Mouse (Mus musculus) liver, postnatal 0 days (tissue): ENCODE results near the gene Gcgr. TPM values are rescaled to one million over a fixed set of nuclear protein-coding genes. Genes with fewer than 3 reads are reported as not detected.
A peak's percentile ranks its signal among the peaks of the same experiment; 100 is the strongest.

Experiments
- ATAC-seq: fragments of 200-750 bp; cut with Nextera tagmentation; 2 replicates; pipeline ENCODE4 v1.8.0; 2017; ENCODE audit warnings: mild to moderate bottlenecking, moderate library complexity
- DNase-seq: peaks from one replicate; pipeline ENCODE4 v3.0.0-alpha.2; 2016
- H3K27ac ChIP-seq: fragments of 300-500 bp; sonication (generic); 2 replicates; pipeline ENCODE4 v1.5.1; 2014; ENCODE audit warnings: antibody characterized with exemption, moderate library complexity, mild to moderate bottlenecking, low read depth
- H3K27me3 ChIP-seq: fragments of 300-500 bp; sonication (generic); 2 replicates; pipeline ENCODE4 v1.6.1; 2014; ENCODE audit warnings: low read length, control low read depth, mixed read lengths; ENCODE audit not compliant: insufficient read depth
- H3K36me3 ChIP-seq: fragments of 300-500 bp; sonication (generic); replicated peaks from 2 replicates; pipeline ENCODE4 v1.6.1; 2014; ENCODE audit warnings: mild to moderate bottlenecking, control low read depth, low read length, moderate library complexity, mixed read lengths; ENCODE audit not compliant: insufficient read depth
- H3K4me1 ChIP-seq: fragments of 300-500 bp; sonication (generic); 2 replicates; pipeline ENCODE4 v1.6.1; 2014; ENCODE audit warnings: antibody characterized with exemption, mild to moderate bottlenecking, control low read depth; ENCODE audit not compliant: insufficient read depth
- H3K4me2 ChIP-seq: fragments of 300-500 bp; sonication (generic); 2 replicates; pipeline ENCODE4 v1.6.1; 2014; ENCODE audit warnings: low read depth, mild to moderate bottlenecking, low read length, moderate library complexity, mixed read lengths
- H3K4me3 ChIP-seq: fragments of 300-500 bp; sonication (generic); 2 replicates; pipeline ENCODE4 v1.5.1; 2014; ENCODE audit warnings: low read depth, low read length
- H3K9ac ChIP-seq: fragments of 300-500 bp; sonication (generic); replicated peaks from 2 replicates; pipeline ENCODE4 v1.6.1; 2014; ENCODE audit warnings: mild to moderate bottlenecking, moderate library complexity
- H3K9me3 ChIP-seq: fragments of 300-500 bp; sonication (generic); 2 replicates; pipeline ENCODE4 v1.6.1; 2016; ENCODE audit warnings: mild to moderate bottlenecking, control low read depth, low read length, mixed read lengths
- CTCF ChIP-seq: sonication (generic); IDR thresholded peaks from 2 replicates; pipeline ENCODE4 v1.5.1; 2016; ENCODE audit warnings: antibody characterized with exemption, low read depth
- EP300 ChIP-seq: IDR thresholded peaks from 2 replicates; pipeline ENCODE4 v1.6.1; 2016; ENCODE audit warnings: antibody characterized with exemption, low read depth, mild to moderate bottlenecking
- WGBS: fragments of 180-500 bp; shearing (Covaris S2); extraction: QIAGEN DNeasy Blood & Tissue Kit; methylation state at CpG from one replicate; pipeline ENCODE4 v1.1.7; 2014; ENCODE audit not compliant: insufficient replicate concordance; 5-methylcytosine and 5-hydroxymethylcytosine counted together
- polyA plus RNA-seq: library from polyadenylated mRNA; unstranded; fragments of >200 nt; fragmentation: Nextera tagmentation; extraction: Ambion mirVana; gene quantifications from 2 replicates; pipeline ENCODE4 v1.2.1, GENCODE M21; 2015

Gcgr gene
- polyA plus RNA-seq, 1 experiment from 2014 or later = 66.9 TPM

DNA sequence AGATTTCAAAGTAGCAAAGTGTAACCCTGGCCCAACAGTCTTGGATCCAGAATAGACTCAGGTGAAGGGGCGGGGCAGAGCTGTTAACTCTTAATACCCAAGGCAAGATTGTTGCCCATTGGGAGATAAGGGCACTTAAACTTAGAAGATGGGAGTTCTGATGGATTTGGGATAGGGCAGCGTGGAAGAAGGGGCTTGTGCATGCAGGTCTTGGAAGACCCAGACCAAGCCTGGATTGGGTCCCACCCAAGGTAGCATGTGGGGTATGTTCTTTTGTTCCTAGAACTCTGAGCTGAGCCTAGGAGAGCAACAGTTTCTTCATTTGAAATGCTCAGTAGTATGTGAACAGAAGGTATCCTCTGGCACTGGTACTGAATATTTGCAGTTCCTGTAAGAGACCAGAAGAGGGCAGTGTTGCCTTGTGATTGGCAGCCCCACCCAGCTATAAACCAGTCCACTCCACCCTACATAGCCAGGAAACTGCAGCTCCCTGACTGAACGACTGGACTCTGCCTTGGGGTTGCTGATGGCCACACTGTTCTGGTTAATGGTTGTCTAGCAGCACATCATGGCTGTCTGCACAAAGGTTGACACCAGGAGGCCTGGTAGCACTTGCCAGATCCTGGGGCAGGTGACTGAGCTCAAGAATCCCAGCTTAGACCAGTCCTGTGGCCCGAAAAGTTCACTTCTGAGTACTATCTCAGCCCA, 41.3 kb upstream of the Gcgr start:
- WGBS = 48% methylated on average over 4 of the region's 4 CpGs
- Histone ChIP-seq H3K27me3 (no peaks in the 10 kb centered on the region), H3K27ac (peak overlapping the region; percentile 88), H3K4me1 (peaks cover 41% of the 10 kb centered on the region), H3K36me3 (peaks cover 13% of the 10 kb centered on the region), H3K4me2 (no peak overlapping the region), H3K9me3 (no peaks in the 10 kb centered on the region), H3K9ac (no peak overlapping the region), H3K4me3 (no peak overlapping the region)
- peak; percentile 78 for DNase-seq
- peak; percentile 76 for ATAC-seq
- TF ChIP-seq EP300 = no peak
- peak; percentile 98 for TF ChIP-seq CTCF

DNA sequence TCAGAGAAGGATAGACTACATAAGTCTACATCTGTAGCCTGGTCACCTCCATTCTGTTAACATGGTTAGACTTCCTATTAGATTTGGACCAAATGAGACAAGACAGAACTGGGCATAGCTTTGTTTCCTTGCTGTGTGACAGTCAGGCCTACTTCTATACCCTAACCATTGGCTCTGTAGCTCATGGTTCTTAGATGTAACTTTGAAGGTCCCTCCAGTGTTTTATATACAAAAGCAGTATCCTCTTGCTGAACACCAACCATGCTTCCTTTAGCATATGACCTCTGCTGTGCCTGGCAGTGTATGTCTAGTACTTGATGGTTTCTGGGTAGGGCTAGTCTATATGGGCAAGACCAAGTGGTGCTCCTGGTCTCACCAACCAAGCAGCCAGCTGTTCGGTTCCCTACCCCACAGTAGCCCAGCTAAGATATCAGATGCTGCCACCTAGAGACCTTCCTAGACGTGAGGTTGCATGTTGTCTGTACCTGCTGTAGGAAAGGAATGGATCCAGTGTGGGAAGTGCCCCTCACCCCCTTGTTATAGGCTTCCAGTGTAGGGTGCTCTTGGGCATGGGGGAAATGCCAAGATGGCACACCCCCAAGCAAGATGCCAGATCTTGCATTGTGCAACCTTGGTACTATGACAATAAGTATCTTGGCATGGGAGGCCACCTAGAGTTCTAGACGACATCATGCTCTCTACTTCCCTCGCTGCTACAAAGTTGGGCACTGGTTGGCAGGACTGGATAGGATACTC, 40.0 kb upstream of the Gcgr start:
- ATAC-seq (no peak), DNase-seq (no peak)
- peak overlapping the region; percentile 88 for H3K27ac ChIP-seq
- H3K4me2 ChIP-seq = peak overlapping the region; percentile 91; the same call in 1 of the 2 replicates
- 39% methylated on average over 4 of the region's 4 CpGs for WGBS
- no peaks in the 10 kb centered on the region for H3K9me3 ChIP-seq
- TF ChIP-seq CTCF (peak; percentile 16; the same call in 1 of the 2 replicates), EP300 (no peak)
- H3K27me3 ChIP-seq = no peaks in the 10 kb centered on the region
- H3K4me3 ChIP-seq = no peak overlapping the region
- no peak overlapping the region for H3K9ac ChIP-seq
- peaks cover 37% of the 10 kb centered on the region for H3K4me1 ChIP-seq
- H3K36me3 ChIP-seq = peaks cover 26% of the 10 kb centered on the region

DNA sequence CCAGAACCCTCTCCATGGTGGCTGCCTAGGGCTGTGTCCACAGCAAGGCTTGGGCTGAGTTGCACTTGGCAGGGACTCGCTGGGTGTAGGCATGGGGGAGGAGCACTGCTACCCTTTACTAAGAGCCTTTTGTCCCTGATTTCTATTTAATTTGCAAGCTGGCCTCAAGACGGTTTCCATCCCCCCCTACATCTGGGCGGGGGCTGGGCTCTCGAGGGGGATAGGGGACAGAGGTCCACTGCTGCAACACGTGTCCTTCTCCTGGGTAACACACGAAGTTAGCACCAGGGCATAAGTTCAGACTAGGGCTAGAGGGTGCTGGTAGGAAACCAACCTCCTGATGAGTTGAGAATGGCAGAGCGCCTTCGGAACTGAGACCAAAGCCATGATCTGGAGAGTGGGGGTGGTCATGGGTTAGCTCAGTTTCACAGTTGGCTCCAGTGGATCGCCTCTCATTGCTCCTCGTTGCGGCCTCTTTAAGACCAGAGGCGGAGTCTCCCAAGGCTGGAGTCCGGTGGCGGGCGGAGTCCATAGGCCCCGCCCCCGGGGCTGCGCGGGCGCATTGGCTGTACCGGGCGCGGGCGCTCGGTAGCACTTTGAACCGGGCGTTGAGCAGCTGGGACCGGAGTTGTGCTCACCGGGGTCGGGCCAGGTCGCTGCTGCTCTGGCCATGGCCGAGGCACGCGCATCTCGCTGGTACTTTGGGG, 39.0 kb upstream of the Gcgr start, which contains the start of gene Slc25a10:
Gene Slc25a10 (plus strand): TSS at position 524 of the 707 bp plus-strand sequence.
- peak; percentile 79 for ATAC-seq
- H3K4me1 ChIP-seq = peaks cover 33% of the 10 kb centered on the region
- peak within 1 kb of the TSS; percentile 91 for H3K4me2 ChIP-seq
- no peaks in the 10 kb centered on the region for H3K9me3 ChIP-seq
- peak within 1 kb of the TSS; percentile 88 for H3K27ac ChIP-seq
- H3K4me3 ChIP-seq = peak within 1 kb of the TSS; percentile 71
- DNase-seq = peak; percentile 92
- peaks cover 30% of the 10 kb centered on the region for H3K36me3 ChIP-seq
- under 1% methylated on average over 34 of the region's 35 CpGs for WGBS
- H3K27me3 ChIP-seq = no peaks in the 10 kb centered on the region
- H3K9ac ChIP-seq = peak within 1 kb of the TSS; percentile 83
- TF ChIP-seq EP300 (no peak), CTCF (no peak)

DNA sequence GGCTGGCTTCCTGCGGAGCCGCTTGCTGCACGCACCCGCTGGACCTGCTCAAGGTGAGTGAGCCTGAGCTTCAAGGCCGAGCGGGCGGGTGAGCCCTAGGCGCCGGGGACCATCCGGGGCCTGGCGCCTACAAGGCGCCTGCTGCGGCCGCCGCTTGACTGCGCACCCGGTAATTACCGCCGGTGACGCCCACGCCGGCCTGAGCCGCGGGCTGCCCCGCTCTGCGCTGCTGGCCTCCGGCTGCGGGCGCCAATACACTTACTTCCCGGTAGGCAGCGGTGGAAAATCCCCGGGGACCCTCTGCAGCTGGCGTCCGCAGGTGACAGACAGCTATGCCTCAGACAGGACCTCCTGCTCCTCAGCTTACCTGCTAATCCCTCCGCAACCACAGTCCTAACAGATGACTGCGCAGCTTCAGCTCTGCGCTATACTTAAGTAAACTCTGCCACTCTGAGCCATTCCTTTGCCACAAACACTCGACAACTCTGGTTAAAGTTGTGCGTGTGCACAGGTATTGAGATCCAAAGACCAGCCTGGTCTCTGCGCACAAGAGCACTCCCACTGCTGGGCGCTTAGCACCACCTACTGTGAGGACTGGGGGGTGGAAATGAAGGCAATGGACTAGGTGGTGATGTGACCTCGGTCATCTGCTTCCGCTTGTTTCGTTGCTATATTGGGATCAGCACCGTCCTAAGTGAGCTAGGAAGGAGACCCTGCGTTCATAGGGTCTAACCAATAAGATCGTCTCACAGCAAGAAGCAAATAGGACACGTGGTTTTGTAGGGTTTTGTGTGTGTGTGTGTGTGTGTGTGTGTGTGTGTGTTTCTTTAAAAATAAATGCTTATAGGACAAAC, 38.2 kb upstream of the Gcgr start:
- peaks cover 33% of the 10 kb centered on the region for H3K4me1 ChIP-seq

DNA sequence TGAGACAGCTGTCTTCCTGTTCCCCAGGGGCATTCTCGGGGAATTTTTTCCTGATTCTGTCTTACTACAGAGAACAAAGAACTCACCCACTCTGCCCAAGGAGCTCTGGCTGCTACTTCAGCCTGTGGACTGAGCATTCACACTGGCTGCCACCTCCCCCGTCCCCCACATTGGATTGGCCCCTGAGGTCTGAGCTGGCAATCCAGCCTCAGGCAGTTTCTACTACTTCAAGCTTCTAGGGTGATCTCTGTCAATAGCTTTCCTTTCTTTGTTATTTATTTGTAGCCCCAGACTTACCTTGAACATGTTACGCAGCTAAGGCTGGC, 37.7 kb upstream of the Gcgr start:
- 31% methylated on average over 3 of the region's 3 CpGs for WGBS
- ATAC-seq (no peak), DNase-seq (no peak)
- no peaks in the 10 kb centered on the region for H3K27me3 ChIP-seq
- H3K4me3 ChIP-seq = peak overlapping the region; percentile 71
- peak overlapping the region; percentile 88 for H3K27ac ChIP-seq
- H3K4me2 ChIP-seq = peak overlapping the region; percentile 91
- H3K36me3 ChIP-seq = peaks cover 26% of the 10 kb centered on the region
- no peak for TF ChIP-seq EP300
- no peak for TF ChIP-seq CTCF
- H3K4me1 ChIP-seq = peaks cover 33% of the 10 kb centered on the region
- H3K9ac ChIP-seq = peak overlapping the region; percentile 83
- no peaks in the 10 kb centered on the region for H3K9me3 ChIP-seq

More for the DNA sequence above, 38.2 kb upstream of the Gcgr start:
- DNase-seq = peak; percentile 68
- Histone ChIP-seq H3K9me3 (no peaks in the 10 kb centered on the region), H3K4me2 (peak overlapping the region; percentile 91), H3K4me3 (peak overlapping the region; percentile 71), H3K27ac (peak overlapping the region; percentile 88), H3K27me3 (no peaks in the 10 kb centered on the region), H3K36me3 (peaks cover 29% of the 10 kb centered on the region), H3K9ac (peak overlapping the region; percentile 83)
- TF ChIP-seq EP300 = no peak
- peak; percentile 69 for TF ChIP-seq CTCF
- WGBS = under 1% methylated on average over 47 of the region's 48 CpGs
- peak; percentile 28 for ATAC-seq
